Mouse (Mus musculus): ENCODE measurements around the gene Pon1. TPM values are rescaled to one million over a fixed set of nuclear protein-coding genes. Genes with fewer than 3 reads are reported as not detected.

The Pon1 gene
- polyA plus RNA-seq, 1 experiment: not detected

DNA sequence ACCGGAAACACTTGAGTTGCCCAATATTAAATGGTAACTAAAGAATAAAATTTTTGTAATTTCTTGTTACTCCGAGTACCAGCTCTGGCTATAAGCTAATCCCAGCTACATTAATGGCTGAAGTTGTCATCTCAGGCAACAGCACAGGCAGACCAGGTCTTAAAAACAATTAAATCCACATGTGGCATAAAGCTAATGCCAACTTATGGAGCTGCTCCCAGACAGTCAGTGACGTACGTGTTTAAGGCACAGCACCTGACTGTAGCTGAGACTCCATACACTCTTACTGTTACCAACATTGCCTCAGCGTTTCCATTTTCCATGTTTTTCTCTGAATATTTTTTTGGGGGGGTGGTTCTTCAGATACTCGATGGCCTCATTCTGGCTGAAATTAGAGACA is 14.6 kb downstream of the Pon1 start:
- no peaks in the 10 kb centered on the region for H3K36me3 ChIP-seq (ENCODE audit: control insufficient read depth, insufficient read depth, low read length)
- TF ChIP-seq CTCF (IDR thresholded peaks at IDR 0.05; ENCODE audit: extremely low read depth, insufficient read length, insufficient replicate concordance, low read depth, low read length): no peak
- no peak for TF ChIP-seq POLR2A (IDR thresholded peaks at IDR 0.05; ENCODE audit: low read depth, low read length)
- 88% methylated on average over 6 of the region's 6 CpGs for WGBS

DNA sequence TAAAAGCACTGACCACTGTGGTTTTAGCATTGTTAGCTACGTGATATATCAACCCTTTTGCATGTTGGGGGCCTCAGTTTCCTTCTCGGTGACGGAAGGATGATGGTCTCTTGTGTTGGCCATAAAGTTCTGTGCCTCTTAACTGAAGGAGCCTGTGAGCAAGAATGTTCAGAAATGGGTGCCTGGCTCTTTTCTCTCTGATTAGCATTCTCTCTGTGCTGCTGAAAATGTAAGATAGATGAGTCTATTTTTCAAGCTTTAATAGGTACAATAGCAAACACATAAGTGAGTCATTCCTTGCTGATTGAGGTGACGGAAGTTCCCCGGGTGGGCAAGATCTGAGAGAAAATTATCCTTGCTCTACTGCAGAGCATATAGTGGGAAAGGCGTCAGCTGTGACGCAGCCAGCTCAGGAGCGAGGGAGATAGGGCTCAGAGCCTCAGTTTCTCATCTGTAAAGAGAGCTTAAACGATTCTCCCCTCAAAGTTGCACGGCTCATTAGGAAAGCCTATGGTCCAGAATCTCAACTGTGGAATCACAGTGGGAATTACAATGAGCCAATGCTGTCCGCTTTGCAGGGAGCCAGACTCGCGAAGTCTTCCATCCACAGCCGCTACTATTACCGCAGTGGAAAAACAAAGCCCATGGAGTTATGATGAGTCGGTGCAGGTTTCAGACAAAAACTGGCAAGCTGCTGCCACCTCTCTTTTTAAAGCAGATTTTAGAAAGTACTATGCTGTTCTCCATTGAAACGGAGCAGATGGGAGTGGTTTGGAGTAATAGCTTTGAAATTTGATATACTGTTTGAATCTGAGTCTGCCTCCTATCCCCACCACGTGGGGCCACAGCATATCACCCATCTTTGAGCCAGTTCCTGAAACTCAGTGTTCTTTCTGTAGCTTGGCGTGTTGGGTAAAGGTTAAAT is 15.5 kb downstream of the Pon1 start:
- 67% methylated on average over 19 of the region's 19 CpGs for WGBS
- Histone ChIP-seq H3K36me3 (ENCODE audit: control insufficient read depth, insufficient read depth, low read length) (no peaks in the 10 kb centered on the region), H3K27me3 (ENCODE audit: control insufficient read depth, insufficient read depth, low read length) (no peaks in the 10 kb centered on the region), H3K4me3 (ENCODE audit: low read depth, low read length) (no peak overlapping the region), H3K27ac (ENCODE audit: insufficient read depth, low read depth, low read length) (no peak overlapping the region), H3K4me1 (ENCODE audit: control insufficient read depth, insufficient read depth, insufficient read length, low read length) (no peaks in the 10 kb centered on the region)
- no peak for TF ChIP-seq POLR2A (IDR thresholded peaks at IDR 0.05; ENCODE audit: low read depth, low read length)
- no peak for TF ChIP-seq CTCF (IDR thresholded peaks at IDR 0.05; ENCODE audit: extremely low read depth, insufficient read length, insufficient replicate concordance, low read depth, low read length)

More for the DNA sequence above, 14.6 kb downstream of the Pon1 start:
- no peaks in the 10 kb centered on the region for H3K27me3 ChIP-seq (ENCODE audit: control insufficient read depth, insufficient read depth, low read length)
- no peaks in the 10 kb centered on the region for H3K4me1 ChIP-seq (ENCODE audit: control insufficient read depth, insufficient read depth, insufficient read length, low read length)
- H3K4me3 ChIP-seq (ENCODE audit: low read depth, low read length): no peak overlapping the region
- no peak overlapping the region for H3K27ac ChIP-seq (ENCODE audit: insufficient read depth, low read depth, low read length)

DNA sequence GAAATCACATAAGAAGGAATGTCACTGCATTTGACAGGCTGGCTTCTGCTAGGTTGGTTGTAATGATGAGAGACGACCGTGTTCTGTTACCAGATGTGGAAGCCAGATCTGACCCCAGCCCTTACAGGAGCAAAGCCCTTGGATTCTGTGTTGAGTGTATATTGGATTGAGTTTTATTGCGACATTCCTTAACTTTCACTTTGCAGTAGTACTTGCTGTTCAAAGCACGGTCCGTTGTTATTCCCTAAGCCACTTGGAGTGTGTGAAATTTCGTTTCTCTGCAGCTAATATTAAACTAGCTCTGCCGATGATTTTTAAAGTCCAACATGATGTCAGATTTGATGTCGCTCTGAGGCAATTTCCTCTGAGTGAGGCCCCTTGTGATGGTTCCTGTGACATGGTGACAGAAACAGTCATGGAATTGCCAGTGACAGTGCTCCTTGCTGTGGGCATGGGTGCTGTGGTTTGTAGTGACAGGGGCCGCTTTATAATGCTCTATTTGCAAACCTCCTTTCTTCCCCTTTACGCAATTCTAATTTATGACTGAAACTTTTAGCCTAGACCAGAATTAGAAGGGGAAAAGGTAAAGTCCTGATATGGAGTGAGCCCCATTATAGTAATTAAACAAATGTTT is 19.4 kb downstream of the Pon1 start:
- Histone ChIP-seq H3K4me1 (ENCODE audit: control insufficient read depth, insufficient read depth, insufficient read length, low read length) (no peaks in the 10 kb centered on the region), H3K27me3 (ENCODE audit: control insufficient read depth, insufficient read depth, low read length) (no peaks in the 10 kb centered on the region), H3K27ac (ENCODE audit: insufficient read depth, low read depth, low read length) (no peak overlapping the region), H3K36me3 (ENCODE audit: control insufficient read depth, insufficient read depth, low read length) (no peaks in the 10 kb centered on the region), H3K4me3 (ENCODE audit: low read depth, low read length) (no peak overlapping the region)
- WGBS: 79% methylated on average over 10 of the region's 10 CpGs
- TF ChIP-seq CTCF (IDR thresholded peaks at IDR 0.05; ENCODE audit: extremely low read depth, insufficient read length, insufficient replicate concordance, low read depth, low read length) (no peak), POLR2A (IDR thresholded peaks at IDR 0.05; ENCODE audit: low read depth, low read length) (no peak)

DNA sequence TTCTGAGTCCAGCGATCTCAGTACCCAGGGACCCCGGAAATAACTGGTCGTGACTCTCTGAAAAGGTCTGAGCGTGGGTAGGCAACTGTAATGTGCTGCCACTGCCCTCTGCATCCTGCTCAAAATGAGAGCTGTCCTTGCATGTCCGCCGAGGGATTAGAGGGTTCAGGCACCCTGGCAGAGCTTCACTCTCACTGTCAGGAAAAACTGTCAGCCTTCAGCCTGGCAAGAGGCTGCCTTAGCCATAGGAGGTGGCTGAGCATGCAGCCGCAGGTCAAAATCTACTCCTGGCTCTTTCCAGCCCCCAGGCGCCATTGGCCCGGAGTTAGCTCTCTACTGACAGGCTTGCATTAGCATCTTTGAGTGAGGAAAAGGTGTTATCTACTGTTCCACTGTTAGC is 21.2 kb downstream of the Pon1 start:
- no peaks in the 10 kb centered on the region for H3K36me3 ChIP-seq (ENCODE audit: control insufficient read depth, insufficient read depth, low read length)
- no peak overlapping the region for H3K27ac ChIP-seq (ENCODE audit: insufficient read depth, low read depth, low read length)
- H3K4me3 ChIP-seq (ENCODE audit: low read depth, low read length): no peak overlapping the region
- H3K4me1 ChIP-seq (ENCODE audit: control insufficient read depth, insufficient read depth, insufficient read length, low read length): no peaks in the 10 kb centered on the region
- WGBS: 83% methylated on average over 9 of the region's 9 CpGs
- no peaks in the 10 kb centered on the region for H3K27me3 ChIP-seq (ENCODE audit: control insufficient read depth, insufficient read depth, low read length)
- TF ChIP-seq POLR2A (IDR thresholded peaks at IDR 0.05; ENCODE audit: low read depth, low read length) (no peak), CTCF (IDR thresholded peaks at IDR 0.05; ENCODE audit: extremely low read depth, insufficient read length, insufficient replicate concordance, low read depth, low read length) (no peak)

DNA sequence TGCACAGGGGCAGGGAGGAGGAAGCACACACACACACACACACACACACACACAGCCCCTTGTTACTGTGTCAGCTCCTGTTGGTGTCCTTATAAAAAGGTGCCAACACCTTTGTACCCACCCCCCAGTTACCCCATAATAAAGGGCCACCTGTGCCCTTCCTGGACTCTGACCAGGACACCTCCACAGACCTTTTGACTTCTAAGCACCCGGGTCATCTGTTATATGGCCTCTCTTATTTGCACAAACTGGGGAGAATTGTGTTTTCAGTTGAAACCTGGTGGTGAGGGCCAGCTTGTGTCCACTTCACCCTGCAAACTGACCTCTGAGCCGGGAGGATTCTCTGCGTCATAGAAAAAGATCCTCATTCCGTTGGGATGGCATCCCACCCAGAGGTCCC is 22.3 kb downstream of the Pon1 start:
- 58% methylated on average over 4 of the region's 4 CpGs for WGBS
- Histone ChIP-seq H3K27me3 (ENCODE audit: control insufficient read depth, insufficient read depth, low read length) (no peaks in the 10 kb centered on the region), H3K36me3 (ENCODE audit: control insufficient read depth, insufficient read depth, low read length) (no peaks in the 10 kb centered on the region), H3K4me3 (ENCODE audit: low read depth, low read length) (no peak overlapping the region), H3K4me1 (ENCODE audit: control insufficient read depth, insufficient read depth, insufficient read length, low read length) (no peaks in the 10 kb centered on the region), H3K27ac (ENCODE audit: insufficient read depth, low read depth, low read length) (no peak overlapping the region)
- no peak for TF ChIP-seq POLR2A (IDR thresholded peaks at IDR 0.05; ENCODE audit: low read depth, low read length)
- TF ChIP-seq CTCF (IDR thresholded peaks at IDR 0.05; ENCODE audit: extremely low read depth, insufficient read length, insufficient replicate concordance, low read depth, low read length): no peak

DNA sequence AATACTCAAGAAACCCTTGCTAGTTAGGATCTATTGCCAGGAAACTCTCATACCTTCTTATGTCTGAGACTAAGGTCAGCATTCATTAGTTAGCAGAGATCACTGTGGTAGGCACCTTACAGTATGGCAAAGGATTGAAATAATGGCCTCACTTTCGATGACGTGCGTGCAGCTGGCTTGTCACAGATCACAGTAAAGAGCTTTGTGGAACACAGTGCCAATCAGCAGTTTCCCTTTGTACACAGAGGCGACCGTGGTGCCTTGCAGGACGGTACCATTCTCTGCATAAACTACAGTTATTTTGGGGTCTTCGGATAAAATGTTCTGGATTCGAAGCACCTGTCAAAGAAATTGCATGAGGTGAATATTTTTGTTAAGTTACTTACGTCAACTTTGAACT is 25.6 kb downstream of the Pon1 start:
- Histone ChIP-seq H3K4me3 (ENCODE audit: low read depth, low read length) (no peak overlapping the region), H3K27ac (ENCODE audit: insufficient read depth, low read depth, low read length) (no peak overlapping the region), H3K27me3 (ENCODE audit: control insufficient read depth, insufficient read depth, low read length) (no peaks in the 10 kb centered on the region), H3K36me3 (ENCODE audit: control insufficient read depth, insufficient read depth, low read length) (no peaks in the 10 kb centered on the region), H3K4me1 (ENCODE audit: control insufficient read depth, insufficient read depth, insufficient read length, low read length) (no peaks in the 10 kb centered on the region)
- 88% methylated on average over 9 of the region's 9 CpGs for WGBS
- TF ChIP-seq CTCF (IDR thresholded peaks at IDR 0.05; ENCODE audit: extremely low read depth, insufficient read length, insufficient replicate concordance, low read depth, low read length) (no peak), POLR2A (IDR thresholded peaks at IDR 0.05; ENCODE audit: low read depth, low read length) (no peak)

DNA sequence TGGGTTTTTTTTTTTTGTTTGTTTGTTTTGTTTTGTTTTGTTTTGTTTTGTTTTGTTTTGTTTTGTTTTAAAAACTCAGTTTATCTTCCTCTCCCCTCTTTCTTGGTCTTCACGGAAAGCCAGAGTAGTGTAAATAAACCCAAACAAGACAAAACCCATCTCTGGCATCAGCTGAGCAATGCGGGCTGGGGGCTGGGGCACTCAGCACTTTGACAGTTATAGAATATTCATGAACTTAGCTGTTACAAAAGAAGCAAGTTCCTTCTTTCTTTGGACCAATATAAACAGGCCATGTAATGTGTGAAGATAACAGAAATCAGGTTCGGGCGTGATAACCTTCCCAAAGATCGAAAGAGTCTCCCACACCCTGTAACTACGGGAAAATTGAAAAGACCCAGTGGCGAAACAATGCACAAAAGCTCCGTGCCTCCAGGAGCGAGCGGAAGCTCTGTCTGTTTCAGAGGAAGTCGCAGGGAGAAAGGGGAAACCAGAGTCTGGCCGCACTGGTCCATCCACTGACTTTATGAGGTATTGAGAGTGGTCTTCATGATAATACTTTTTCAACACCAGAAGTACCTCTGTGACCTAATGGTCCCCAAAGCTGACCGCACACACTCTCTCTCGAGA is 26.6 kb downstream of the Pon1 start:
- 52% methylated on average over 14 of the region's 14 CpGs for WGBS
- TF ChIP-seq CTCF (IDR thresholded peaks at IDR 0.05; ENCODE audit: extremely low read depth, insufficient read length, insufficient replicate concordance, low read depth, low read length) (no peak), POLR2A (IDR thresholded peaks at IDR 0.05; ENCODE audit: low read depth, low read length) (no peak)
- H3K27ac ChIP-seq (ENCODE audit: insufficient read depth, low read depth, low read length): no peak overlapping the region
- no peaks in the 10 kb centered on the region for H3K4me1 ChIP-seq (ENCODE audit: control insufficient read depth, insufficient read depth, insufficient read length, low read length)
- no peaks in the 10 kb centered on the region for H3K27me3 ChIP-seq (ENCODE audit: control insufficient read depth, insufficient read depth, low read length)
- no peak overlapping the region for H3K4me3 ChIP-seq (ENCODE audit: low read depth, low read length)
- no peaks in the 10 kb centered on the region for H3K36me3 ChIP-seq (ENCODE audit: control insufficient read depth, insufficient read depth, low read length)
